Mouse (Mus musculus) erythroblast, embryonic 14.5 days (primary cell): ENCODE data around the gene Acox1.

ENCODE experiments used
- GATA1 ChIP-seq: IDR thresholded peaks from 2 replicates; pipeline ENCODE4 v1.6.1; 2012; ENCODE audit warnings: low read length, inconsistent platforms, mixed read lengths
- TAL1 ChIP-seq: IDR thresholded peaks from 3 replicates; pipeline ENCODE4 v1.6.1; 2012; ENCODE audit warnings: low read length, inconsistent platforms, mixed read lengths

- no peak for TF ChIP-seq TAL1
- no peak for TF ChIP-seq GATA1
These were observed 9.8 kb upstream of the Acox1 start for GRCm38 (mm10) chr11:116208660-116209059.
